Mouse (Mus musculus) activated CD4-positive, CD25-positive, alpha-beta regulatory T cell, adult 4 months (primary cell): ENCODE measurements around the gene Gm42742. TPM values are rescaled to one million over a fixed set of nuclear protein-coding genes. Genes with fewer than 3 reads are reported as not detected.

Experiments used
- ATAC-seq: one replicate; pipeline ENCODE4 v1.8.0; 2017
- polyA plus RNA-seq, 2 experiments: library from polyadenylated mRNA; unstranded; fragments of 100-300 nt; shearing (Covaris generic); gene quantifications; one replicate each; pipeline ENCODE4 v1.2.1; 2017

Gene Gm42742
- polyA plus RNA-seq: 10 to 100 TPM; 26.4 to 31.8 TPM

DNA sequence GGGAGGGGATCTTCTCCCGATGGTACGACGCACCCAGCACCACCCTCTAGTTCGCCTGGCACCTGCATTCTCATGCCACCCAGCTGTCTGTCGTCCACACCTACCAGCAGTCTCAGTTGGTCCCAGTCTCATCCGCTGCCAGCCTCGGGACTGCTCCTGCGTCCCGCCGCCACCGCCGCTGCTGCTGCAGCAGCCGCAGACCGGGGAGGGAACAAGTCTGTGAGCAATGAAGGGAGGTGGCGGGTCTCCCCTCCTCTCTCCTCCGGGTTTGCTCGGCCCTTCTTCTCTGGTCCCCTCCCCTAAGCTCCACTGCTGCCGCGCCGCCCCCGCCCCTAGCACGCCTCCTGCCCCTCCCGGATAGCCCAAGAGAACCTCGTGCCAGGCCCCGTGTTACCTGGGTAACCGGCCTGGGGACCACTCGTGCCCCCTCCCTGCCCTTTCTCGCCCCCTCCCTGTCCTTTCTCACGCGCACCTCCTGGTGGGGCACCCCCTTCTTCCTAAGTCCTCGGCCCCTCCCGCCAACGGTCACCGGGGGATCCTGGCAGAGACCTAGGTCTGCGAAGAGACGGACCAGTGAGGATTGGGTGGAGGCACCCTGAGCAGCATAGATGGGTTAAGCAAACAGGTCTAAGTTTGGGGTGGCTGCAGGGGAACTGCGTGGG is at the start of gene Gm42742, which contains the start of gene Prrt2:
Gene Gm42742, minus strand, starts transcription at position 197 of the 662 bp plus-strand sequence.
Gene Prrt2, minus strand, starts transcription at position 311 of the 662 bp plus-strand sequence.
- peak; percentile 24 for ATAC-seq

DNA sequence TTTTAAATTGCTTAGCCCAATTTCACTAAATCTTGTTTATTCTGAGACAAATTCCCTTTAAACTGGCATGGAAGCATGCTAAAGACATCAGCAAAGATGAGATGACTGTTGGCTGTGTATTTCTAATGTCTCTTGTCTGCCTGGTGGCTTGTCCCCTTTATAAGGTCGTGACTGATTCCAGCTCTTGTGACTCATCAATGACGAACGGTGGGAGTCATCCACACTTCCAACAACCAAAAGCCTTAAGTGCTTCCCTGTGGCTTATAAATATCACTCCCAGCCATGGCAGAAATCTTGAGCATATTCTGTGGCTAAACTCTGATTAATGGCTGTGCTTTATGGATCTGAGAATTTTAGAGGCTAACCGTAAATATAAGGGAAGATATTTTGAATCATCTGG is 45.4 kb upstream of the Gm42742 start:
- ATAC-seq: no peak

DNA sequence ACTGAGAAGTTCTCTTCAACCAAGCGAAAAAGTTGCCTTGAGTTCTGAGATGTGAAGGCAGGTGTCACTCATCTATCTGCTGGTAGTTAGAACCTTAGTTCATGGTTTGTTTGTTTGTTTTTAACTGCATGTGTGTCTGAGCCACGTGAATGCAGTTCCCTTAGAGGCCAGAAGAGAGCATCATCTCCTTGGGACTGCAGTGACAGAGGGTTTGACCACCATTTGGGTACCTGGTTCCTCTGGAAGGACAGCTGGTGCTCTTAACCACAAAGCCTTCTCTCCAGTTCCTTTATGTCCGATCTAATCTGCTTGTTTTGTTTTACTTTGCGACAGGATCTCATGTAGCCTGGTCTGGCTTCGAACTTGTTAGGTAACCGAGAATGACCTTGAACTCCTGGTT is 44.6 kb upstream of the Gm42742 start:
- no peak for ATAC-seq

DNA sequence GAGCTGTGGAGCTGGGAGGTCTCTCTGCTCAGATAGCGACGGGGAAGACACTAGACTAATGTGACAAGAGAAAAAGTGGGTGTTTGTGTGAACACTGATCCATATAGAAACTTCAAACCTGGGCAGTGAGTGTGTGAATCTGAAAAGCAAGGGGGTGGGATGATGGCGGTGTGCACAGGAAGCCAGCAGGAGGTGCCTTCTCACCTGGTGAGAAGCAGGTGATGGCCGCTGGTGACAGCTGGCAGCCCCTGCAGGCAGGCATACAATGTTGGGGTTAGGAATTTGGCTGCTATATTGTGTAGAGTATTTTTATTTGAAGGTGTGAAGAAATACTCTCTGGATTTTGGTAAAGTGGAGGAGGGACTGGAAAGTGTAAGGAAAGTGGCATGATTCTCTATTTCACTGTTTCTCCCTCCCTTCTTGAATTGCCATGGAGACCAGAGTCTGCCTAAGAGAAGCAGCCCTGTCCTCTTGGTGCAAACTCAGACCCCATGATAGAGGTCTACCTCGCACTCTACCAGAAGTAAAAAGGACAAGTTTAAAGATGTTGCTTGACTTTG is 34.2 kb upstream of the Gm42742 start:
- no peak for ATAC-seq

DNA sequence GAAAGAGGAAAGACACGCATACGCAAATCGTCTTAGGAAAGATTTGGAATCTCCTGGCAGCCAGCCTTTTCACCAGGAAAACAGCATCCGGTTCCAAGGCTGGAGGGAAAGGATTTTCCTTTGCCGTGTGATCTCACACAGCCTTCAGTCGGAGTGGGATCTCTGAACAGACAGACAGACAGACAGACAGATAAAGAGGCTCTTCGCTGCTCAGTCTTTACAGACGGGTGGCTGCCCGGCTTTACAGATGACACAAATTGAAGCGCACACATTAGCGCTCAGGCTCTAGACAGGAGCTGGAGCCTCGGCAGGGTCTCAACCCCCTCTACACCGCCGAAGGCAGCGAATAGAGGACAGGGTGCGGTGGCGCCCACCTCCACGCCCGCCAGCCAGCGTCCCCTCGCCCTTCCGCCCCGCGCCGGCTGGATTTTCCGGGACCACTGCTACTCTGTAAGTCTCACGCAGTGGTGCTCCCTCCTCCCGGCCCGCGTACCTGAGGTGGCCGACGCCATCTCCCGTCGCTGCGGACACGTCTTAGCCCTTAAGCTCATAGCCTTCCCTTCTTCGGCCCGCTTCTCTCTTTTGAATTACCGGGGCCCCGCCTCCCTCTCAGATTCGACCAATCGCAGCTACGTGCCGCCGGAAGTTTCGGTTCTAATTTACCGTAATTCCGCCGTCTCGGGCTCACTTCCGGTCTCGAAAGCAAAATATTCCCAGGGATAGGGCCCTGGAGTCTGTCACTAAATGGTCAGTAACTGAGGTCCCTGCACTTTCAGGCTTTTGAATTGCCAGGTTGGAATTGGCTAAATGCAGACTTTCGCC is 21.2 kb upstream of the Gm42742 start, which contains the start of gene Kif22:
Gene Kif22, minus strand, starts transcription at position 621 of the 822 bp plus-strand sequence.
- ATAC-seq: peak; percentile 80

DNA sequence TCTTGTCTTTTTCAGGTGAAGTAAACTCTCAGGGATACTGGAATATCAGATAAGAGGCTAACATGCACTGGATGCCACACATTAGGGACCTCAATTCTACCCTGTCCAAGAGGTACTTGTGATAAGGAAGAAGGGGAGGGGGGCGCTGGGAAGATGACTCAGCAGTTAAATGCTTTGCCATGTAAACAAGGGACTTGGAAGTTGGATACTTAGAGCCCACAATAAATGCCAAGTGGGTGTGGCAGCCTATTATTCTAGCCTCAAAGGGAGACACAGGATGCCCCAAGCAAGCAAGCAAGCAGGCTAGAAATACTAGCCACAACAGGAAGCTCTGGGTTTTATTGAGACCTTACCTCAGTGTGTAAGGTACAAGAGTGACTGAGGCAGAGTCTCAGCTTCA is 10.3 kb upstream of the Gm42742 start:
- peak; percentile 61 for ATAC-seq

DNA sequence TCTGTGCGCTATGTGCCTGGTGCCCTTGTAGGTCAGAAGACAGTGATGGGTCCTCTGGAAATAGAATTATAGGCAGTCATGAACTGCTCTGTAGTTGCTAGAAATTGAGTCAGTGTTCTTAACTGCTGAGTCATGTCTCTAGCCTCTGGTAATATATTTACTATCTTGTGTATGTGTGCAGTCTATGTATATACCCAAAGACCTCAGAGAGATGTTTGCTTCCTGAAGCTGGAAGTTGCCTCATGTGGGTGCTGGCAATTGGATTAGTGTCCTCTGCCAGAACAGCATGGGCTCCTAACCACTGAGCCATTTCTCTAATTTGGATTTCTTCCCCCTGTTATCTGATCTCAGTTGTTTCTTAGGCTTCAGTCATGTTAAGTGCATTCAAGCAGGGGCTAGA is 9.3 kb upstream of the Gm42742 start:
- no peak for ATAC-seq

DNA sequence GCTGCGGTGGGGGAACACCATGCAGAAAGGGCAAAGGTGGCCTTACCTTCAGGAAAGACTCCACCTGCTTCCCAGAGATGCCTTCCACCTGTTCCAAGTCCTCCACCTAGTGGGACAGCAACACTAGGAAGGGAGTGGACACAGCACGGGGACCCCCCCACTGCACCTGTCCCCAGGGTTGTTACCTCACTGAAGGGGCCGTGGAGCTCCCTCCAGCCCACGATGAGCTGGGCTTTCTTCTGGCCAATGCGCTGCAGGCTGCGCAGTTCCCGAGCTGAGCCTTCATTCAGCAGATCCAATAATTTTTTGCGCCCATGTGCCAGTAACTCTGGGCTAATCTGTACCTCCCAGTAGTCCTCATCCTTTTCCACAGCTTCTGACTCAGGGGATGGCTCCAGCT is 7.0 kb upstream of the Gm42742 start:
- ATAC-seq: no peak

DNA sequence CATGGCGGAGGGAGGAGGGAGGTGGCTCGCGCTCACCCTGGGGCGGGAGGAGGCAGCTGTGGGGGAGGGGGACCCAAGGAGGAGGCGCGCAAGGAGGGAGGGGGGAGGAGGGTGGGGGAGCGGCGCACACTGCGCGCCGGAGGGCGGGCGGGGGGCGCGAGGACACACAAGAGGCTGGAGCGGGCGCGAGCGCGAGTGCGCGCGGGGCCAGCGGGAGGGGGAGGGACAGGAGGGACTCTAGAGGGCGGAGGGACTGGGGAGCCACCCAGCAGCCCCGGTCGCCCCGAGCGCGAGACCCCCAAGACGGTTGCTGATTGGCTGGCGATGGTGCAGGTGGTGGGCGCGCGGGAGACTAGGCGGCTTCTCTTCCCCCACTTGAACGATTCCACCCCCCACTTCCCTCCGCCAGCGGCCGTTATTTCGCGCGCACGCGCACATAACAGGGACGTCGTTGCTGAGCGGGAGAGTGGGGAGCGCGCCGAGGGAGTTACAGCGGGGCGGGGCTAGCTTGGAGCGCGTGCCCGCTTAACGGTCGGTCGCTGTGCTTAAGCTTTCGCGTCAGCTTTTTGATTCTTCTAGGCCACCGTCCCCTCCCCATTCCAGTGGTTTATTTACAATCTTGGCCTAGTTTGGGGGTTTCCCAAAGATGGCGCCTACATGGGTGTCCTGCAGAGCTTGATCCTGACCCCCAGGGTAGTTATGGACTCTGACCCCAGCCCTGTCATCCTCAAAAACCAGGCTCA is 6.3 kb upstream of the Gm42742 start, which contains the start of gene Maz:
Gene Maz, minus strand, starts transcription at position 54 of the 743 bp plus-strand sequence.
- peak; percentile 64 for ATAC-seq

DNA sequence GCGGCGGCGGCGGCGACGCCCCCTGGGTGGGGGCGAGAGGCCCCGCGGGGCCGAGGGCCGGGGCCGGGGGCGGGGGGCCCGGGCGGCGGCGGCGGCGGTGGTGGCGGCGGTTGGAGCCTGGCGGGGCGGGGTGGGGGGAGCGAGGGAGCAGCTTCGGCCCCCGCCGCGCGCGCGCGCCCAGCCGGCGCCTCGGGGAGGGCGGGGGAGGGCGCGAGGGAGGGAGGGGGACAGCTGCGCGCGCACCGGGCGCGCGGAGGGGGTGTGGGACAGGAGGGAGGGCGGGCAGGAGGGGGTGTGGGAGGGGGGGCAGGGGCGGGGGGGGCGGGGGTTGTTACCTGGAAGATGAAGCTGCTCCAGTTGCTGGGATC is 5.7 kb upstream of the Gm42742 start:
- no peak for ATAC-seq

DNA sequence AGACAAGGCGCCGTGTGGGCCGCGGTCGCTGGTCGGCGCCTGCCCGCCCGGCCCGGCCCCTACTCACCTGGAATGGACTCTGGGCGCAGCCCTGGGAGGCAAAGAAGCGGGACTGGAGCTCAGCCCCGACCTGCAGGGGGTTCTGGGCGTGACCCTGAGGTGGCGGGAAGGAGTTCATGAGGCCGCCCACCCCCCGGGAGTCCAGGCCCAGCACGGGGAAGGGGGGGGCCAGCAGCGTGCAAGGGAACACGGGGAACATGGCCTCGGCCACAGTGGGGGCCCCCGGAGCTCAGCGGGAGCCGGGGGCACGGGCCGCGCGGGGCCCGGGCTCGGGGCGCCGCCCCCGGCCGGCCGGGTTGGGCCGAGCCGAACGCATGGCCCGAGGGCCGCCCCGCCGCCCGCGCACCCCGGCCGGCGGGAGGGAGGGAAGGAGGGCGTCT is 5.3 kb upstream of the Gm42742 start:
- ATAC-seq: peak; percentile 7

DNA sequence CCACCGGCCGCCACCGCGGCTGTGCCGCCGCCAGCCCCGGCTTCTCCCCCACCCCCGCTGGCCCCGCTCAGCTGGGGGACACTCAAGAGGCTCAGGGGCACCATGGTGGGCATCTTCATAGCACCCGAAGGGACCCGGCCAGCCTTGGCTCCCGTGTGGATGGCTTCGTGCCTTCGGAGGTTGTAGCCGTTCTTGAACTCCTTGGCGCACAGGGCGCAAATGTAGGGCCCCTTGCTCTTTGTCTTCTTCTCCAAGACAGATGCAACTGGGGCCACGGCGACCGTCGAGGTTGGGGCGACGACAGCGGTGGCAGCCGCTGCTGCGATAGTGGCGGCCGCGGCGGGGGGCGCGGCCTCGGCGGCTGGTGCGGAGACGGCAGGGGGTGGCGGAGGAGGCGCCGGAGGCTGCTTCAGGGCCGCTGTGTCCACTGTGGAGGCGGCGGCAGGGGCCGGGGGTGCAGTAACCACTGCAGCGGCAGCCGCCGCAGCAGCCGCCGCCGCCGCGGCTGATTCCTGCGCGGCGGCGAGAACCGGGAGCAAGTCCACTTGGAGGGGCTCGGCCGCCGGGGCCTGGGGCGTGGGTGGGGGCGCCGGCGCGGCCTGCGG is 4.8 kb upstream of the Gm42742 start:
- no peak for ATAC-seq

DNA sequence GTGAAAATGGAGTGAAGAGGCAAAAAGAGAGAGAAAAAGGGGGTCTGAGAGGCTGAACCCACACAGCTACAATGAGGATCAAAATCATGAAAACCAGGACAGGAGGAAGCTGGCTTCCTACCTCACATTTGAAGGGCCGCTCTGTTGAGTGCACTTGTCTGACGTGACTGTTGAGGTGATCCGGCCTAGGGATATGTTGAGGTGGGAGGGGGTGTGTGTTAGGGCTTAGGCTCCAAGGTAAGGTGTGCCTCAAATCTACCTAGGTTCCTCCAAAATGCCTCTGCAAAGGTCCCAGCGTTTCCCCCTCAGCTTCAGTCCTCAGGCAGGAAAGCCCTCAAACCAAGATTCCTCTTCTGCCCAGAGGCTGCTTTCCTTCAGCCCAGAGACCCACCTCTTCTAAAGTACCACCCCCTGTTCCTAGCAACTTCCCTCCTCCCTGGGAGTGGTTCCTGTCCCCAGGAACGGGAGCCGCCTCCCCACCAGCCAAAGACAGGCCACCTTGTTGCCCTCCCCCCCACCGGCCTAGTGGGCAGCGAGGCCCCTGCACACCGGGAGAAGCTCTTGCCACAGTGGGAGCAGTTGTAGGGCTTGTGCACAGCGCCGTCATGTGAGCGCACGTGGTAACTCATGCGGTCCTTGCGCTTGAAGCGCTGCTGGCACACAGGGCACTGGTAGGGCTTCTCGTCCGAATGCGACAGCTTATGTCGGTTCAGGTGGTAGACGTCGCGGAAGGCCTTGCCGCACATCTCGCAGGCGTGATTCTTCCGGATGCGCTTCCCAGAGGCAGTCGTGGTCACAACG is 4.1 kb upstream of the Gm42742 start:
- peak; percentile 19 for ATAC-seq

DNA sequence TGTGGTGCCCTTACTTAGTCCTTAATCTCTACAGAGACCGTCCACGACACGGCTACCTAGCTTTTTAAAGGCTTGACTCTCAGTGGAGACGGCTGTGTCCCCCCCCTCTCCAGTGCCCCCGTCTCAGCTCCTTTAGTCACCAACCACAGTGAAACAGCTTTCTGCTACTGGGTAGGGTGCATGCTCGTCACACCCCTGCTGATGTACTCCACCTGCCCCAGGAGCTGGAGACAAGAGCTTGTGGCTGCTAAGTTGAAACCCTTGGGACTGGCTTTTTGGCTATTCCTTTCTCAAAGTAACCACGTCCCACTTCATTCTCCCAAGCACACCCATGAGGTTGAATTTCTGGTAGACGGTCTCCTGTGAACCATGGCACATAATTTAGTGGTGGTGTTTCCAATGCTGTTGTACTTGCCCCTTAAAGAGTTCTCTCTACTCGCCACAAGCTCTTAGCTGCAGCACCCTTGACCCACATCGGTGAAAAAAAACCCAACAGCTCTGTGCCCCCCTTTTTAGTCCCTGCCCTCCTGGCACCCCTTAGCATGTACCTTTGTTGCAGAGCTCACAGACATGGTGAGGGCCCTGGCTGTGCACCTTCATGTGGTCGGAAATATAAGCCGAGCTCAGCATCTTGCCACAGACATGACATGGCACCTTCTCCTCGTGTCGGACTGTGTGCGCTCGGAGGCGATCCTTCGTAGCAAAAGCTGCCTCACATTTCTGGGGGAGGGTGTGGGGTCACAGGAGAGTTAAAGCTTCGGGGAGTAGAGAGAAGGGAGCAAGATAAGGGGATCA is 3.2 kb upstream of the Gm42742 start:
- ATAC-seq: peak; percentile 13

DNA sequence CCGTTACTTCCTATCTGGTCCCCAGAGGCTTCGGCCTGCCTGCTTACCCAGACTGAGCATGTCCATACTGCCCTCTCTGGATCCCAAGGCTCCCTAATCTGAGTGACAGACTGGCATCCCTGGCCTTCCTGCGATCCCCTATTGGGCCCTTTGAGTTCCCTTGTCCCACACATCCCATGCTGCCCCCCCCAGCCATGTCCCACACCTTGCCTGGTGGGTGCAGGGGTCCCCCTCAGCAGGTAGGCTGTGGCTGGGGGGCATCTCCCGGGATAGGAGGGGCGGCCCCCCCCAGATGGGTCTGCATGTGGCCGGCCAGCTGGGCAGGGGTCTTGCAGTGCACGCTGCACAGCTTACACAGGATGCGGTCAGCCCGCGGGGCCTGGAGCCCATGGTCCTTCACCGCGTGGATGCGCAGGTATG is 2.4 kb upstream of the Gm42742 start:
- no peak for ATAC-seq

DNA sequence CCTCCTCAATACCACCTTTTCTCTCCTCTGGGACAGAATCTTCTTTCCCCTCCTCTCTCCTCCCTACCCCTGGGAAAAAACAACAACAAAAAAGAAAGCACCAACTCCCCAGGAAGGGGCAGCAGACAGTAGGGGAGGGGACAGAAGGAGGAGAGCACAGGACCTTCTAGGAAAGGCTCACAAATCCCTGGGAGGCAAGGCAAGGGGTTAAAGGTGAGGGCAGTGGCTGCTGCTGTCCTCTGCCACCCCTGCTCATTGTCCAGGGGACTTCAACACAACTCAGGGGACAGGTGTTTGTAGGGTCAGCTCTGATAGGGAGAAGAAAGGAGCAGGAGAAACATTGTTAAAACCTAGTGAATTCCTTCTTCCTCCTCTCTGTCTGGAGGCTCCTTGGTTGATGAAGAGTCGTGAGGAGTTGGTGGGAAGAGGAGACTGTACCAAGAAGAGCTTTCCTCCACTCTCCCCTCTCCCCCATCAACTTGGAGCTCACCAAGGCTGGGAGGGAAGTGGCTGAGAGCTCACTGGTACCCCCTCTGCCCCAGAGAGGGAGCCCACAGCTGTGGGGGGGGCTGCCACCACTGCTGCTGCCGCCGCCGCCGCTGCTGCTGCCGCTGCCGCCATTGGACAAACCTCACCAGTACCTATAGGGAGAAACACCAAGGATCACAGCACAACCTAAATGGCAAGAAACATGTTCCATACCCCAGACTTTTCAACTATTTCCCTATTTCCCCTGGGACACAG is 1.8 kb upstream of the Gm42742 start:
- ATAC-seq: no peak

DNA sequence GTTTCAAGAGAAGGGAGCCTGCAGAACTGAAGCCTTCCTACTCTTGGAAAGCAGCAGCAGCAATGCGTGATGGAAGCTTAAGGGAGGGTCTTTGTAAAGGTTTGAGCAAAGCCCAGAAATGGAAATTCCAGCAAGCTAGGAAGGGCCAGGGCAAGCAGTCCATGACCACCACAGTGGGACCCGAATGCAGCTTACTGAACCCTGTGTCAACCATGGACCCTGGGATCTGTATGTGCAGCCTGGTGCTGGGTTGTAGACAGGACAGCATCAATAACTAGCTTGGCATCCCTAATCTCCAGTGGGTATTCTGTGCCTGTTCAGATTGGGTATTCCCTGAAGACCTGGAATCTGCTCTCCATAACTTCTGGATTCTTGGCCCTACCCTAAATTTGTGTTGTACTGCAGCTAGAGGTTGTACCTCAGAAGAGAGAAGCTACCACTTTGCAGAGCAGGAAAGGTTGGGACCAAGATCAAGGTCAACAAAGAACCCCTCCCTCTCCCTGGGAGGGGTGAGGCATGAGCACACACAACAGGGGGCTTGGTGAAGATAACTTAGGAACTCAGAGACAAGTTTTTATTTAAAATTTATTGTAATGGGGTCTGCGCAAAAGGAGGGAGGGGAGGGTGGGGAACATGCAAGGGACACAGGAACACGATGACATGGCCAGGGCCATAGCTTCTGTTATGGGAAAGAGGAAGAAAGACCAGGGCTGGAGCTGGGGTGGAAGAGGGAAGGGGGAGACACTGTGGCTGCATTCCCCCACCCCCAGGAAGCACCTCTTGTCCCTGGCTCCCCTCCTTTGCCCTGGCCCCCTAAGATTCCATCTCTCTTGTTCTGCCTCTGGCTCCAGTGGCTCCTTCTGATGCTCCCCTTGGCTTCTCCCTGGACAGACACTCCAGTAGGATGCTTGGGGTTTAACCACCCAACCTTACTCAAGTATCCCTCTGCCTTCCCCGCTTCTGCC is 948 bp upstream of the Gm42742 start:
- ATAC-seq: no peak

DNA sequence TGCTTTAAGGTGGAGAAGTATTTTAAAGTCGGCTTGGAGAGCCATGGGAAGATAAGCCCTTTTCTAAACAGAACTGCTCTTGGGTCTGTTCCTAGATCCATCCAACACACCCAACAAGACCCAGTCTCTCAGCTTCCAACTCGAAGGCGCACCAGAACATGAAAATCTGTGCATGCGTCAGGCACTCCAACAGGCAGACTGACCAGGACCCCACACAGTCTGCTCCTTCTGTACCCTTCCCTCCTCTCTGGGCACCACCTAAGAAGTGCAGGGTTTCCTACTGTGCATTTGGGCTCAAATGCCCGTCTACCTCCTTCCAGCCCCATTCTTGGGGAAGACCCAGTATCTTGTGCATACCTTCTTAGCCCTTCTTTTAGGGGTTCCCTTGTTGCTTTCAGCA is 406 bp downstream of the Gm42742 start:
- ATAC-seq: no peak

DNA sequence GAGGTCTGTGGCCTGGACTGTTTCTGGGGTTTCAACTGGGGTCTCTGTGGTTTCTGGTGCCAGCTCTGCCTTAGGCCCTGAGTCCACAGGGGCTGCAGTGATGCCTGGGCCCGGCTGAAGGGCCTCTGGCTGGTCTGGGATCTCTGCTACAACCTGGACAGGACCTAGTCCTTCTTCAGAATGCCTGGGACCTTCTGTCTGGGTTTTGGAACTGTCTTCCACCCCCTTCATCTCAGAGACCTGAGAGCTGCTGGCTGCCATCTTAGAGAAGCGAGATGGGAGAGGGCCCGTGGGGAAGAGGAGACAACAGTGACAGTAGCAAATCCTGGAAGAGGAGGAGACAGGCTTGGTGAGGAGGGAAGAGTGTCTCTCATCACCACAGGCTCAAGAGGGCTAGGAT is 866 bp downstream of the Gm42742 start:
- ATAC-seq: no peak
